In genomic region chr9:68400930-68401329, GRCm38 (mm10) we compare ENCODE assay signal across 15 mouse cellular contexts.
A peak's percentile ranks its signal among the peaks of the same experiment; 100 is the strongest.
DNase-seq lines count a peak whose midpoint lies in the region; ATAC-seq and TF ChIP-seq lines count a peak whose summit lies in the region.
"Had no signal": no experiment of that assay in that cellular context is flagged by ENCODE, and none has a peak within 500 bp of the region (broad histone marks: within the 10 kb centered on the region; RNA-seq: fewer than 3 reads in every experiment).

No protein-coding gene starts in this region.

- no peak overlapping the region for H3K4me3 ChIP-seq in liver, embryonic 12.5 days
- H3K4me3 ChIP-seq: forebrain, embryonic 10.5 days; heart, embryonic 12.5 days; left cerebral cortex, adult 2 months had no signal

- H3K9ac ChIP-seq in liver, embryonic 12.5 days, result no peak overlapping the region
- H3K9ac ChIP-seq: heart, embryonic 12.5 days had no signal

- TF ChIP-seq POLR2A in brain, embryonic 14.5 days (IDR thresholded peaks at IDR 0.05; ENCODE audit: borderline replicate concordance, extremely low read depth, insufficient read depth, insufficient read length, poor library complexity, severe bottlenecking), result no peak

- 59% methylated on average over 4 of the region's 4 CpGs for WGBS in liver, embryonic 12.5 days (ENCODE audit: insufficient replicate concordance)

- intact Hi-C loops in left cerebral cortex, postnatal 4 days (cut with DNase I), result no loop called here

- no peak overlapping the region for H3K4me2 ChIP-seq in liver, embryonic 12.5 days
- H3K4me2 ChIP-seq: heart, embryonic 12.5 days had no signal

- H3K4me1 ChIP-seq in liver, embryonic 12.5 days, result no peaks in the 10 kb centered on the region
- H3K4me1 ChIP-seq: forebrain, embryonic 10.5 days had no signal

- no peaks in the 10 kb centered on the region for H3K27me3 ChIP-seq in liver, embryonic 12.5 days (replicated peaks)
- H3K27me3 ChIP-seq: heart, embryonic 12.5 days had no signal

- H3K9me3 ChIP-seq in liver, embryonic 12.5 days (replicated peaks), result no peaks in the 10 kb centered on the region
- H3K9me3 ChIP-seq: forebrain, embryonic 10.5 days; heart, embryonic 12.5 days had no signal

- no peaks in the 10 kb centered on the region for H3K36me3 ChIP-seq in liver, embryonic 12.5 days
- H3K36me3 ChIP-seq: forebrain, embryonic 10.5 days; heart, embryonic 12.5 days had no signal

- no peak for TF ChIP-seq CTCF in brain, embryonic 14.5 days (IDR thresholded peaks at IDR 0.05; ENCODE audit: borderline replicate concordance, extremely low read depth, insufficient read depth, insufficient read length)

- no peak overlapping the region for H3K27ac ChIP-seq in liver, embryonic 12.5 days
- H3K27ac ChIP-seq: forebrain, embryonic 10.5 days; left cerebral cortex, adult 2 months had no signal

- ATAC-seq in liver, embryonic 12.5 days, result no peak
- ATAC-seq: intestine, embryonic 16.5 days had no signal

- peak; percentile 78 for DNase-seq in left cerebral cortex, postnatal 4 days
- no peak for DNase-seq in left cerebral cortex, adult 11 months (ENCODE audit: low spot score)
- peak; percentile 23 for DNase-seq in brain, embryonic 14.5 days (ENCODE audit: low read depth)
- peak; percentile 69 for DNase-seq in cerebellum, adult 11-12 months
- peak; percentile 67 to 71 for DNase-seq in cerebellum, postnatal 36 days
- no peak for DNase-seq in adrenal gland, postnatal 14 days
- DNase-seq: adrenal gland, postnatal 36 days; heart, postnatal 4 days; lung, adult 18-20 months; thymus, adult 18-20 months had no signal

Comparison
In these comparisons a context has a peak if more than half of its experiments do, and no peak if none do; other contexts are left out.
1. DNase-seq: peak in left cerebral cortex, postnatal 4 days (single experiment), brain, embryonic 14.5 days (single experiment), cerebellum, adult 11-12 months (single experiment) and cerebellum, postnatal 36 days (2 of 2); none in left cerebral cortex, adult 11 months (single experiment) and adrenal gland, postnatal 14 days (single experiment).